Mouse (Mus musculus) brain, embryonic 14.5 days (tissue): Measurements from ENCODE around the gene Cacng2. TPM values are rescaled to one million over a fixed set of nuclear protein-coding genes. Genes with fewer than 3 reads are reported as not detected.

Experiments
- DNase-seq: peaks from one replicate; pipeline ENCODE4 v3.0.0-alpha.2; 2011; ENCODE audit warnings: low read depth
- CTCF ChIP-seq: fragments of 200-500 bp; IDR thresholded peaks from 2 replicates; pipeline ENCODE4 v1.5.1; 2012; ENCODE audit warnings: inconsistent platforms, mild to moderate bottlenecking, moderate library complexity, borderline replicate concordance; ENCODE audit not compliant: insufficient read depth, insufficient read length; ENCODE audit errors: extremely low read depth
- POLR2A ChIP-seq: fragments of 200-500 bp; IDR thresholded peaks from 2 replicates; pipeline ENCODE4 v1.6.1; 2012; ENCODE audit warnings: mild to moderate bottlenecking, inconsistent platforms, borderline replicate concordance; ENCODE audit not compliant: poor library complexity, insufficient read depth, insufficient read length, severe bottlenecking; ENCODE audit errors: extremely low read depth
- polyA plus RNA-seq: library from polyadenylated mRNA; depleted of rRNA; stranded (reverse); fragments of >200 nt; gene quantifications from 2 replicates; pipeline ENCODE4 v1.2.3, GENCODE M21; 2012

The Cacng2 gene
- polyA plus RNA-seq, 1 experiment = 17.5 TPM

DNA sequence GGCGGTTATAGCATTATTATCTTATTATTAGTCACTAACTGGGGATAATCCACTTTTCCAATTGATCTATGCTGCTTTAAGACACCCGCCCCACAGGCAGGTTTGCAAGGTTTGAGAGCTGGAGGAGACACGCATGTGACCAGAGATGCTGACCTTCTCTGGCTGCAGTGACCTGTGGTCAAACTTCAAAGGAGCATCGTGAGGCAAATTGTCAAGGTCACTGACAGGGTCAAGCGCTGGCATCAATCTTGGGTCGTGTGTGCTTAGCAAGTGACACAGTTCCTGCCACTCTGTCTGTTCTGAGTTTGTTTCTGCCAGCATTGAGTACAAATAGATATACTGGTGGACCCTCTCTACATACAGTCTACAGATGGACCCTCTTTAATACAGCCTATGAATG lies 14.8 kb upstream of the Cacng2 start:
- TF ChIP-seq CTCF (no peak), POLR2A (no peak)
- DNase-seq = no peak

DNA sequence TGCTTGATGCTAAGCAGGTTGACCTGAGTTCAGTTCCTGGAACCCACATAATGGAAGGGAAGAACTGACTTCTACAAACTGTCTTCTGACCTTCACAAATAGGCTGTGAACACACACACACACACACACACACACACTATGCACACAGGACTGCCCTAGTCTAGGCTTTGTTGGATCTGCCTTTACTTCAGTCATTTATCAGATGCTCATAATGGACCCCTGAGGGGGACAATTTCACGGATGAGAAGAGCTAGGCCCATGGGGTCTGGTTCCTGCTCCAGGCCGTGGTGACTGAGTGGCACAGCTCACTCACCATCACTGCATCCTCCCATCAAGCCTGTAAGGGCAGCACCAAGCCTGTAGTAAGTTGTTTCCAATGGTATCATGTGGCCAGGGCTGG lies 13.6 kb upstream of the Cacng2 start:
- DNase-seq = no peak
- no peak for TF ChIP-seq CTCF
- no peak for TF ChIP-seq POLR2A

DNA sequence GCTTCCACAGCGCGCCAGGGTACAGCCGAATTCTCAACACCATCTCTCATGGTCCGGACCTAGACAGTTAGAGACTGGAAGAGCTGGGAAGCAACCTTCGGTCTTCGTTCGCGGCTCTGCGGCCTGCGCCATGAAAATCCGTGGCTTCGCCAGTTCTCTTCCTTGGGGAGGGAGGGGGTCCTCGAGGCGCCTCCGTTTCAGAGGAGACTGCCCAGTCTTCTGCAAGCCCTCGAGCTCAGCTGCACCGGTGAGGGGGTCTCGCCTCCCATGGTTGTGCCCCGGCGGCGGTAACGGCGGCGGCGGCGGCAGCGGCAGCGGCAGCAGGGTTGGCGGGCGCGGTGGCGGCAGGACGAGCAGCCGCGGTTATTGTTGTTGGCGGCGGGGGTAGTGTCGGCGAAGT lies 580 bp downstream of the Cacng2 start:
- peak; percentile 54 for DNase-seq
- TF ChIP-seq POLR2A = no peak
- no peak for TF ChIP-seq CTCF

DNA sequence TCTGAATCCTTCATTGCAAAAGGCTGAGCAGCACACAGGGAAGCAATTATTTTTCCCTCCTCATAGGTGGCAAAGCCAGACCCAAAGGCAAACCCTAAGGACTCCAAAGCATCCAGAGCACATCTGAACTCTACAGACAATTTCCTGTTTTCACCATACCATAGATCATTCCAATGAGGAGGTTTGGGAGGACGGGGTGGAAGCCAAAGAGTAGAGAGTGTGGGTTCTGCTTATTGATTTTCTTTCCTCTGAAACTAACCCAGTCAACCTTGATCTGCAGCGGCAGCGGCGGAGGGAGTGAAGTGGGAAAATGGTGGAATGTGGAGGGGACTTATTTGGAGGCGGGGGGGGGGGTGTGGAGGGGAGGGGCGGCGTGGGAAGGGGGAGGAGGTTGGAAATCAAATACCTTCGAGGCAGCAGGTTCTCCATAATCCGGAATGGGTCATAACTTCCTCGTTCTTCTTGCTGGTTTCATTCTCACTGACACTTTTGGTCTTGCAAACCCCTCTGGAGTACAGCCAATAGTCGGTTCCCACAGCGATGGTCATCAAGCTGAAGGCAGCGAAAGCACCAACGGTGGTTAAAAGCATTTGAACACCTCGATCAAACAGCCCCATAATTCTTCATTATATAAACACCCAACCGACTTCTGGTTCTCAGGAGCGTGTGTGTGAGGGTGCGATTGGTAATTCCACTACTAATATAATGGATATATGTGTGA lies 1.4 kb downstream of the Cacng2 start:
- TF ChIP-seq POLR2A (no peak), CTCF (no peak)
- DNase-seq = peak; percentile 50

DNA sequence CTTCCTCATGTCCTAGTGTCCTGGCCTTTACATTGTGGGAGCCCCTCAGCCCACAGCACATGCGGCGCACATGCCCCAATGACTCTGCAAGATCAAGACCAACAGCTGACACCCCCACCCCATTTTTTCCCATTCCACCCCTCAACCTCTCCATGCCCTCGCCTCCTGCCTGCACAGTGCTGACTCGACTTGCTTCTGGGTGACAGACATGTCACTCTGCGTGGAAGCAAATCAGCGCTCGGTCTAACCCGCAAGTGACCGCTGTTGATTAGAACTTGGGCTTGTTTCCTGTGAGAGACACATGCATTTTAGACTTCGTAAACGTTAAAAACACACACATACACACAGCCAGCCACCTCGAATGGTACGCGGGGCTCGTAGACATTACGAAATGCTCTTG lies 2.1 kb downstream of the Cacng2 start:
- TF ChIP-seq POLR2A (no peak), CTCF (no peak)
- DNase-seq = peak; percentile 24

DNA sequence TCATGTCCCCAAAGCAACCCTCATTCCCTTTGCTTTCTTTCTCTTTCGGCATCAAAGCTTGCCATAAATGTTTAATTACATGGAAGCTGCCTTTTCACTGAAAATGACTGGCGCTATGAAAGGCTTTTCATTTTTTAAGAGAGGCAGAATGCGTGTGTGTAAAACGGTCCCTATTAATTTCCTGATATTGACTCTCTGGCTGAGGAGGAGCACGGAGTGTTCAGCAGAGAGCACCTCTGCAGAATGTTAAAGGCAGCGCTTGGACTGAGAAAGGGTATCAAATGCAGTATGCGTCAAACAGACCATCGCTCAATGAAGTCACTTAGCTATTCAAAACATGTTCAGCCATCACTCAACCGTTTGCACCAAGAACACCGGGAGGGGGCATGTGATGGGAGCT lies 2.9 kb downstream of the Cacng2 start:
- TF ChIP-seq POLR2A (no peak), CTCF (no peak)
- DNase-seq = peak; percentile 60

DNA sequence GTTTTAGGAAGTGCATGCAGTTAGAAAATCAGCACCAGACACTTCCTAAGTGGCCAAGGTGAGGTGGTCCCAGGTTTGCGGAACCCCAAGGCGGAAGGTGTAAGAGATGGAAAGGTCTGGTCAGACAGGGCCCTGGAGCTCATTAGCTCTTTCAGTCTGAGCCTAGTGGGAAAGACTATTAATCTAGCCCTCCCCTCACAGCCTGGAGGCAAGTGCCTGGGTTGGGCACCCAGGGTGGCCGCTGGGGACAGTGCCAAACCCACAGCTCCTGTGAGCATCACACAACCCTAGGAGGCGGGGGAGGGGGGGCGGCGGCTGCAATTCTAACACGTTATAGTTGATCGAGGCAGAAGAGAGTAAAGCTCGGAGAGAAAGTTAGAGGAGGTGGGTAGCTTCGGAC lies 3.6 kb downstream of the Cacng2 start:
- DNase-seq = peak; percentile 12
- no peak for TF ChIP-seq POLR2A
- no peak for TF ChIP-seq CTCF

DNA sequence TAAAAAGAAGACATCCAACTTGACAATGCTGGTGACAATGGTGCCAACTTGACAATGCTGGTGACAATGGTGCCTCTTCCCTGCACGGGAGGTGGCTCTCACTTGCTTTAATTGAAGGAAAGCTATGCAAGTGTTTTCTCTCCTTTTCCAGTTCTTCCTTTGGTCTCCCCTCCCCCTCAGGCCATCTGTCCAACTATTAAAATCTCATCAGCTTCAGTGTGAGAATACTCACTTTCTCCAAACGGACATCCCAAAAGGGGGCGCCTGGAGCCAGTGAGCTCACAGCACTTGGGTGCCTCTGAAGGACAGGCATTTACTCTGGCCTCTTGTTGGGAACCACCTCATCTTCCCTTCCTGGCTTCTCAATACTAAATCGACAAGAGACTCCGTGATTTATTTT lies 20.3 kb downstream of the Cacng2 start:
- DNase-seq = no peak
- TF ChIP-seq CTCF (no peak), POLR2A (no peak)

DNA sequence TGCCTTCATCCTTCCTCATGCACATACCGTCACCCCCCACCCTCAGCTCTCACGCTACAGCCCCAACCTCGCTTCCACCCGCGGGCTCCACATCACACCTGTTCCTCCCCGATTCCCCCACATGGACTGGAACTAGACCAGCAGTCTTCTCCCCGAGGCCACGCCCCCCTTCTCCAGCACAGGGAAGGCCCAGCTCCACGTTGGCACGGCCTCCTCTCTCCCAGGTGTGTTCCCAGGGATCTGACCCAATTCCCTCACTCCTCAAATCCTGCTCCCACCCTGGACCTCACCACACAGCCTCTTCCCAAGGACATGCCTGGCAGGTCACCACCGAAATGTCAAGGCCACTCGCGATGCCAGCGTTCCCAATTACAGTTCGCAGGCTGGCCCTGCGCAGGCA lies 23.8 kb downstream of the Cacng2 start:
- no peak for DNase-seq
- TF ChIP-seq CTCF (no peak), POLR2A (no peak)

DNA sequence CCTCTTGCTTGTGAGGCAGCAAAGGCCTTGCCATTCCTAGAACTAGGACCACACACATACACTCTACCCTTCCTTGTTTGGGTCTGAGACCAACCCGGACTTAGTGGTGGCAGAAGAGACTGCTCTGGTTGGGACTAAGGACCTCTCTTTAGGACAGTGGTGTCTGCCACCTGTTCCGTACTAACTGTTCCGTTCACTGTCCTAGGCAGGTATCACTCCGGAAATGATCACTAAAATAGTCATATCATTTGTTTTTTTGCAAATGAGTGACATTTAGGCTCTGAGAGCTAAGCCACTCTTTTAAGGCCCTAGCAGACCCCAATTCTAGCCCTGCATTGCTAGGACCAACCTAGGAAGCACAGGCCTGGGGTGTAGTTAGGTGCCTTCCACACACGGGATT lies 26.2 kb downstream of the Cacng2 start:
- no peak for DNase-seq
- TF ChIP-seq CTCF = no peak
- no peak for TF ChIP-seq POLR2A

DNA sequence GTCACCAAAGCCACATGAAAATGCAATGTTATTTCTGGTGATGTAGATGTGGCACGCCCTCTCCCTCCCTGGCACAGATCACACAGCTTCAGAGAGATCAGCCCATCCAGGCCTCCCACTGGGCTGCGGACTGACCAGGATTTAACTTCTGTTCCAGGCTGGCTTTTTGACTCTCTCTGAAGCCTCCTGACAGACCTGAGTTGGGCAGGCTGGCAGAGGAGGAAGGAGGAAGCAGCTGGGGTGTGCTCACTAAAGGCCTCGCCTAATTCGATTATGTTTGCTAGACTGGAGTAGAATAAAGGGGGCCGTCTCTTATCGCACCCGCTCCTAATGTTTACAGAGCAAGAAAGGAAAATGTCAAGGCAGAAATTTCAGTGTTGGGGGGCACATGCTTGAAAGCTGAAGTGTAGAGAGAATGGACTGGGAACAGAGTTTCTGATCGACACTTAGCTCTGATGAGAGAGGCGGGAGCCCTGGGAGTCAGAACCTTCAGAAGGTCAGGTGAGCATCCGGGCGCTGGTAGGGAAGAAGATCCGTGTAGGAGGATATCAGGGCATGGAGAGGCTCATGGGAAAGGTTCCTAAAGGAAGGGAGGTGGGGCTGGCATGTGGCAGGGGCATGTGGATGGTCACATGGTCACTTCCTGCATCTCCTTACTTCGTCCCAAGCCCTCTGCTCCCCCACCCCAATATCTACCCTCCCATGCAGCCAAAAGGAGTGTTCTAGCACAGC lies 36.8 kb downstream of the Cacng2 start:
- DNase-seq = peak; percentile 57

DNA sequence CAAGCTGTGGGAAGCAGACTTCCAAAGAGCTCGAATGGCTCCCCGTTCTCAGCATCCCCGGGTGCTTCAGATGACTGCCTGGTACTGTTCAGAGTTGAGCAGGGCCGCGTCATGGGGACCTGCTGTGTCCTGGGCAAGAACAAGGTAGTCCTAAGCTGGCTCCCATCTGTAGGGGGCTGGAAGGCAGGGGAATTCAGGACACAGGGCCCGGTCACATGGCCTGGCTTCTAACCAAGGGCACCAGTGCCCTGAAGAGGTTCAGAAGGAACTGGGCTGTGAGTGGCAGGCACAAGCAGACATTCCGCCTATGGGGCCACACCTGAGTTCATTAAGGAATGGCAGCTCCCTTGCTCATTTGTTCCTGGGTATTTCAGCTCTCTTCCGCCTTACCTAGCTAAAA lies 37.7 kb downstream of the Cacng2 start:
- no peak for TF ChIP-seq CTCF
- TF ChIP-seq POLR2A = no peak
- DNase-seq = no peak

More for the DNA sequence above, 36.8 kb downstream of the Cacng2 start:
- TF ChIP-seq POLR2A (no peak), CTCF (no peak)

DNA sequence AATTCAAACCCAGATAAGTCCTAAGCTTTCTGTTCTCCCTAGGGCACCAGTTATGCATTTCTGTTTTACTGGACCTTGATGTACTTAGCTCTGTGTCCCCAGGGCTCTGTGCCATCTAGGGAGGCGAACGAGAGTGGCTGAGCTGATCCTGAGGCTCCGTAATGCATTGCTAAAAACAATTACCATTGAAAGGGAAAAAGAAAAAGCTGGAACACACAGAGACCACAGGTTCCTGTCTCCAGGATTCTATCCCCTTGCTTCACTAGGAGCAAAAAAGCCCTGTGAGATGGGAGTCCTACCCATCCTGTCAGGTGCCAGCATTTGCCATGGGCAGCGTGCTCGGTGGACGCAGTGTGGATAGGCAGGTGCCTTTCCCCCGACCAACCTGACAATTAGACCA lies 38.4 kb downstream of the Cacng2 start:
- no peak for TF ChIP-seq POLR2A
- TF ChIP-seq CTCF = no peak

DNA sequence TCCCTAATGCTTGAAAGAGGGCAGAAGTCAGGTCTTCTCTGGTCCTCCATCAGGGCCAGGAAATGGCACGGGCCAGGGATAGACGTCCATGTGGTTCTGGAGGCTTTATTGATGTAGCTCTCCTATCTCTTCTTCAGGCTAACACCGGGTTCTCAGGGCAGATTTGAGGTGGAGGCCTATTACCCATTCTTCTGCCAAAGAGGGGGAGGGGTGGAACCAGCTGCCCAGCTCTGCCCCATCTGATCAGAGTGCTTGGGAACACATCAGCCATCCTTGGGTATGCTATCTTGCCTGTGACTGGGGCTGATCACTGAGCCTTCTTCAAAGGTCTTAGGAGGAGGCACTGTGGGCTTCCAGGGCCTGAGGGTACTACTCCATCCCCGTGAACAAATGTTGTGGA lies 39.5 kb downstream of the Cacng2 start:
- no peak for DNase-seq
- TF ChIP-seq CTCF (no peak), POLR2A (no peak)

More for the DNA sequence above, 38.4 kb downstream of the Cacng2 start:
- DNase-seq = no peak
